Mouse (Mus musculus) heart, embryonic 10.5 days (tissue): ENCODE measurements around the gene Vmn2r105. TPM values are rescaled to one million over a fixed set of nuclear protein-coding genes. Genes with fewer than 3 reads are reported as not detected.

Source experiments
- DNase-seq: peaks from one replicate; pipeline ENCODE4 v3.0.0-alpha.2; 2017; ENCODE audit warnings: low spot score
- H3K27ac ChIP-seq: fragments of 300-500 bp; sonication (generic); 2 replicates; pipeline ENCODE4 v1.5.1; 2016; ENCODE audit warnings: mild to moderate bottlenecking
- H3K27me3 ChIP-seq: fragments of 300-500 bp; sonication (generic); 2 replicates; pipeline ENCODE4 v1.6.1; 2016; ENCODE audit warnings: mild to moderate bottlenecking; ENCODE audit not compliant: poor library complexity, insufficient read depth, severe bottlenecking
- H3K36me3 ChIP-seq: fragments of 300-500 bp; sonication (generic); 2 replicates; pipeline ENCODE4 v1.6.1; 2016; ENCODE audit warnings: mild to moderate bottlenecking, moderate library complexity
- H3K4me1 ChIP-seq: fragments of 300-500 bp; sonication (generic); 2 replicates; pipeline ENCODE4 v1.6.1; 2016; ENCODE audit warnings: mild to moderate bottlenecking
- H3K4me3 ChIP-seq: fragments of 300-500 bp; sonication (generic); 2 replicates; pipeline ENCODE4 v1.5.1; 2016; ENCODE audit warnings: mild to moderate bottlenecking, moderate library complexity
- H3K9me3 ChIP-seq: fragments of 300-500 bp; sonication (generic); 2 replicates; pipeline ENCODE4 v1.6.1; 2016; ENCODE audit warnings: mild to moderate bottlenecking, moderate library complexity
- WGBS: fragments of 180-500 bp; shearing (Covaris S2); methylation state at CpG from one replicate; pipeline ENCODE4 v1.1.7; 2016; 5-methylcytosine and 5-hydroxymethylcytosine counted together
- polyA plus RNA-seq: library from polyadenylated mRNA; unstranded; fragments of >200 nt; fragmentation: Nextera tagmentation; extraction: Ambion mirVana; gene quantifications from 2 replicates; pipeline ENCODE4 v1.2.1, GENCODE M21; 2016

Vmn2r105 gene
- polyA plus RNA-seq, result not detected in 2 replicates

DNA sequence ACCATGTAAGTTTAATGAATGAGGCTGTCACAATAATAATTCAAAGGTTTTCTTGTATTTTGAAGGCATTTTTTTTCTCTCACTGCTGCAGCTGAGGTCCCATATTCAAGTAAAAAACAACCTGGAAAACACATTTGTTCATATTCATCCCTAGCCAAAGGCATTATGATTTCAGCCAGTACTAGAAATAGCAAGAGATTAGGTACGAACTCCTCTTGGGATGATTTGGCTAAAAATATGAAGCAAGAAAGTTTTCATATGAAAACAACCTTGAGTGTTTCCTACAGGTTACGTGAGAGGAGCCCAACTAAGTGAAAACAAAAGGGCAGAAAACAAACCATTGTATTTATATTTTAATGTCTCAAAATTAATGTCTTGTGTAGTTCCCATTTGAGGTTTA, at the start of gene Vmn2r105:
TSS of gene Vmn2r105 (minus strand) at position 101 of the 400 bp plus-strand sequence.
- WGBS, result 73% methylated on average over 2 of the region's 2 CpGs
- no peak within 1 kb of the TSS for H3K4me3 ChIP-seq
- no peaks in the 10 kb centered on the region for H3K9me3 ChIP-seq
- H3K27ac ChIP-seq, result no peak within 1 kb of the TSS
- H3K4me1 ChIP-seq, result no peaks in the 10 kb centered on the region
- no peaks in the 10 kb centered on the region for H3K36me3 ChIP-seq
- no peak for DNase-seq
- H3K27me3 ChIP-seq, result no peaks in the 10 kb centered on the region

DNA sequence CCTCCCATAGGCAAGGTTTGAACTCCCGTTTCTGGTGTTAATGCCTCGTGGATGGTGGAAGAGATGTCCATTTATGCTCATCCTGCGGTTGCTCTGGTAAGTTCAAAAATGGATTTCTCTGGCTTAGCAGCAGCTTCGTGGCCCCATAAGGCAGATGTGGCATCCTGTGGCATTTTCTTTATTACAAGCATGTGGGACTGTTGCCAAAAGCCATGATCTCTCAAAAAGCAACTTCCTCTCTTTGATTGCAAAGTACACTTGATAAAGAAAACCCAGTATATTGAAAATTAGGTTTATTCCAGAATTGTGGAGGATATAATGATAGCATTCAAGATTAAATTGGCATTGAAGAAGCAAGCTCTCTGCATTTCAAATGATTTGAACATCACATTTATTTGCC, 20.7 kb upstream of the Vmn2r105 start:
- no peak for DNase-seq
- Histone ChIP-seq H3K4me1 (no peaks in the 10 kb centered on the region), H3K27me3 (no peaks in the 10 kb centered on the region), H3K9me3 (0 out of 2 replicates have a peak, but pooled peaks cover 2% of the 10 kb centered on the region), H3K27ac (no peak overlapping the region), H3K36me3 (no peaks in the 10 kb centered on the region), H3K4me3 (no peak overlapping the region)
- WGBS, result 67% methylated on average over 4 of the region's 4 CpGs

DNA sequence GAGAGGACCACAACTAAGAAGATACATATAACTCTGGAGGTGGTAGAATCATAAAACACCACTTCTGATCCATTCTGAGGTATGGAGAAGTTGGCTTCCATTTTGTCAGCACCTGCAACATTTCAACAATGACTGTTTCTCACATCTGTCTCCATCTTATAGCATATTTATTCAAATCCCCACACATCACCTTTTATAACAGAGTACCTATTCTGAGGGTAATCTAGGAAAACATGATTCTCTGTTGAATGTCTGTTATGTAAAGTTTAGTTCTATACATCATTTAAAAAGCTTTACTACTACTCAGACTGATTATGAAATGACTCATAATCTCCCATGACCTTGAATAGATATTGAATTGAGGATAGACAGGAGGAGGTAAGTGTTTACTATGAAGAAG, 51.9 kb downstream of the Vmn2r105 start, which contains the start of gene Fpr-rs6:
TSS of gene Fpr-rs6 (minus strand) at position 101 of the 400 bp plus-strand sequence.
- H3K4me1 ChIP-seq, result no peaks in the 10 kb centered on the region
- no peaks in the 10 kb centered on the region for H3K36me3 ChIP-seq

More for the DNA sequence above, 51.9 kb downstream of the Vmn2r105 start, which contains the start of gene Fpr-rs6:
- Histone ChIP-seq H3K9me3 (peaks cover 8% of the 10 kb centered on the region; the same call in 1 of the 2 replicates), H3K4me3 (no peak within 1 kb of the TSS), H3K27me3 (no peaks in the 10 kb centered on the region), H3K27ac (no peak within 1 kb of the TSS)
- DNase-seq, result no peak

Other genes starting within 250 kb of the Vmn2r105 start
- not detected in 2 replicates for gene Vmn2r104, start 186.7 kb downstream of the Vmn2r105 start, polyA plus RNA-seq
- gene Fpr-rs7, start 120.8 kb downstream of the Vmn2r105 start, polyA plus RNA-seq, result not detected in 2 replicates
- gene Fpr-rs6, start 52.0 kb downstream of the Vmn2r105 start, polyA plus RNA-seq, result not detected in 2 replicates
- not detected in 2 replicates for gene Vmn2r106, start 50.5 kb upstream of the Vmn2r105 start, polyA plus RNA-seq
- gene Vmn2r107, start 110.2 kb upstream of the Vmn2r105 start, polyA plus RNA-seq, result not detected in 2 replicates
- gene Vmn1r224, start 179.1 kb upstream of the Vmn2r105 start, polyA plus RNA-seq, result not detected in 2 replicates
- not detected in 2 replicates for gene Vmn2r108, start 246.3 kb upstream of the Vmn2r105 start, polyA plus RNA-seq